Mouse (Mus musculus): ENCODE results near the gene Elp5.

- no peak for TF ChIP-seq POLR2A (IDR thresholded peaks at IDR 0.05; ENCODE audit: insufficient read depth, low read depth, low read length)
- no peak for TF ChIP-seq CTCF (IDR thresholded peaks at IDR 0.05)
Observed at GRCm38 (mm10) chr11:69936156-69936555, 46.2 kb downstream of the Elp5 start.
